Mouse (Mus musculus): ENCODE results near the gene Spata33. TPM values are rescaled to one million over a fixed set of nuclear protein-coding genes. Genes with fewer than 3 reads are reported as not detected.
A peak's percentile ranks its signal among the peaks of the same experiment; 100 is the strongest.
"Not testable (repeated sequence)": the region's sequence is repeated elsewhere in the genome, so short reads cannot be mapped to it uniquely, and the experiment has no call there.

Gene Spata33
- polyA plus RNA-seq, 1 experiment from 2014 or later = 5.3 TPM

DNA sequence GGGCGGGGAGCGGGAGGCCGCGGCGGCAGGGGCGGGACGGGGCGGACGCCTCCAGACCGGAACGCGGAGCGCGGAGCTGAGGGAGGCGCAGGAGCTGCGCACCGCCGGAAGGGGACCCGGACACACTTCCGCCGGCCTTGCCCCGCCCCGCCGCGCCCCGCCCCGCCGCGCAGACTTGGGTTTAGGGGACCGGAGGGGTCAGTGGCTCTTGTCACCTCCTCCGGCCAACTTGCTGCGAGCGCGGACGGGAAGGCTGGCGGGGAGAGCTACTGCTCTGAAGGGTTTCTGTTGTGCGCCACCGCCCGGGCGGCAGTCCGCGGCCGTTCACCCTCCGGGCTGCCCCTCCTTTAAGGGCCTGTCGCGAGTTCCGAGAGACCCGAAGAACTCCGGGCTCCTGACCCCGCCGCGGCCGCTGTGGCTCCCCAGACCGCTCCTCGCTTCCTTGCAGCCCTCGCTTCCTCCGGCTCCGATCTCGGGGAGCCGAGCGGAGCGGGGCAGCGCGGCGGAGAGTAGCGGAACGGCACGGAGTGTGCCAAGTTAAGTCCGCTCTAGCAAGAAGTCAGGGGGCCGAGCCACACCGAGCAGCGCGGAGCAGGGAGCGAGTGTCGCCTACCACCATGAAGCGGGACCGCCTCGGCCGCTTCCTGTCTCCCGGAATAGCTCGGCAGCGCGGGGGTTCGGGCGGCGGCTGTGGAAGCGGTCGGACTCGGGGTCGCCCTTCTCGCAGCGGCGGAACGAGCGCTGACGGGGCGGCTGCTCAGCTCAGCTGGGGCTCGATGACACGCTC, 41.7 kb downstream of the Spata33 start, which contains the start of the genes Zfp276 and Vps9d1:
Gene Zfp276 (plus strand): TSS at position 97 of the 787 bp plus-strand sequence.
Gene Vps9d1 (minus strand): TSS at position 250 of the 787 bp plus-strand sequence.
- Histone ChIP-seq H3K9me3 (no peaks in the 10 kb centered on the region), H3K4me1 (replicated peaks) (peaks cover 52% of the 10 kb centered on the region), H3K27me3 (ENCODE audit: insufficient read depth, poor library complexity, severe bottlenecking) (no peaks in the 10 kb centered on the region), H3K36me3 (peaks cover 71% of the 10 kb centered on the region), H3K27ac (peak within 1 kb of the TSS; percentile 97), H3K4me3 (peak within 1 kb of the TSS; percentile 98)
- peak; percentile 86 for DNase-seq (ENCODE audit: low spot score)
- WGBS = under 1% methylated on average over 99 of the region's 99 CpGs

- 71% methylated on average over 6 of the region's 6 CpGs for WGBS
- H3K36me3 ChIP-seq = peaks cover 71% of the 10 kb centered on the region
- H3K27me3 ChIP-seq (ENCODE audit: insufficient read depth, poor library complexity, severe bottlenecking) = no peaks in the 10 kb centered on the region
- peak overlapping the region; percentile 97; the same call in 1 of the 2 replicates for H3K27ac ChIP-seq
- peaks cover 52% of the 10 kb centered on the region for H3K4me1 ChIP-seq (replicated peaks)
- DNase-seq (ENCODE audit: low spot score) = no peak
- peak overlapping the region; percentile 98 for H3K4me3 ChIP-seq
- no peaks in the 10 kb centered on the region for H3K9me3 ChIP-seq
These were observed 42.5 kb downstream of the Spata33 start for GRCm38 (mm10) chr8:123255170-123255569.

DNA sequence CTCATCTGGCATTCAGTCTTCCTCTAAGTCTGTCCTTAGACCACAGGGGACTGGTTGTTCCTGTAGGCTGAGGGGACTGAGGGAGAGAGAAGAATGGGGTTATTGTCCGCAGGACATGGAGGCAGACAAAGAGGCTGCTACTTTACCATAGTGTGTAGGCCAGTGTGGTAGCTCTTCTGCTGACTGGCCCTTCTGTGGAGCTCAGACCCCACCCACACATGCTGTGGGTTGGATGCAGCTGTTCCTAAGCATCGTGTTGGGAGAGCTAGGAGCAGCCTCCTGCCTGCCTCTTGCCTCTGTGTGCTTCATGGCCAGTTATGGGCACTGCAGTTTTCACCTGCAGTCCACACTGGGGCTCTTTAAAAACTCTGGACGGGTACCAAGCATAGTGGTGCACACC, 44.5 kb downstream of the Spata33 start:
- Histone ChIP-seq H3K36me3 (peaks cover 67% of the 10 kb centered on the region), H3K4me1 (replicated peaks) (peaks cover 52% of the 10 kb centered on the region), H3K4me3 (peak overlapping the region; percentile 98; the same call in 1 of the 2 replicates), H3K27me3 (ENCODE audit: insufficient read depth, poor library complexity, severe bottlenecking) (no peaks in the 10 kb centered on the region), H3K9me3 (no peaks in the 10 kb centered on the region), H3K27ac (peak overlapping the region; percentile 66)
- no peak for DNase-seq (ENCODE audit: low spot score)
- WGBS = 57% methylated on average over 3 of the region's 3 CpGs

DNA sequence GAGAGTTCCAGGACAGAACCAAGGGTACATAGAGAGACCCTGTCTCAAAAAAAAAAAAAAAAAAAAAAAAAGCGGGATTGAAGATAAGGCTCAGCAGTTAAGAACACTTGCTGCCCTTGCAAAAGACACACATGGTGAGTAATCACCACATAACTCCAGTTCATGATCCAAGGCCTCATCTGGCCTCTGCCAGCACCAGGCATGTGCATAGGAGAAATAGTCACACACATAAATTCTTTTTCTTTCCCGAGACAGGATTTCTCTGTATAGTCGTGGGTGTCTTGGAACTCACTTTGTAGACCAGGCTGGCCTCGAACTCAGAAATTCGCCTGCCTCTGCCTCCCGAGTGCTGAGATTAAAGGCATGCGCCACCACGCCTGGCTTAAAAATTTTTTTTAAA, 45.0 kb downstream of the Spata33 start:
- peaks cover 49% of the 10 kb centered on the region for H3K4me1 ChIP-seq (replicated peaks)
- not testable (repeated sequence) for H3K4me3 ChIP-seq; DNase-seq (ENCODE audit: low spot score); H3K9me3 ChIP-seq; H3K27me3 ChIP-seq (ENCODE audit: insufficient read depth, poor library complexity, severe bottlenecking); H3K27ac ChIP-seq
- peaks cover 68% of the 10 kb centered on the region for H3K36me3 ChIP-seq
- 92% methylated on average over 8 of the region's 8 CpGs for WGBS

DNA sequence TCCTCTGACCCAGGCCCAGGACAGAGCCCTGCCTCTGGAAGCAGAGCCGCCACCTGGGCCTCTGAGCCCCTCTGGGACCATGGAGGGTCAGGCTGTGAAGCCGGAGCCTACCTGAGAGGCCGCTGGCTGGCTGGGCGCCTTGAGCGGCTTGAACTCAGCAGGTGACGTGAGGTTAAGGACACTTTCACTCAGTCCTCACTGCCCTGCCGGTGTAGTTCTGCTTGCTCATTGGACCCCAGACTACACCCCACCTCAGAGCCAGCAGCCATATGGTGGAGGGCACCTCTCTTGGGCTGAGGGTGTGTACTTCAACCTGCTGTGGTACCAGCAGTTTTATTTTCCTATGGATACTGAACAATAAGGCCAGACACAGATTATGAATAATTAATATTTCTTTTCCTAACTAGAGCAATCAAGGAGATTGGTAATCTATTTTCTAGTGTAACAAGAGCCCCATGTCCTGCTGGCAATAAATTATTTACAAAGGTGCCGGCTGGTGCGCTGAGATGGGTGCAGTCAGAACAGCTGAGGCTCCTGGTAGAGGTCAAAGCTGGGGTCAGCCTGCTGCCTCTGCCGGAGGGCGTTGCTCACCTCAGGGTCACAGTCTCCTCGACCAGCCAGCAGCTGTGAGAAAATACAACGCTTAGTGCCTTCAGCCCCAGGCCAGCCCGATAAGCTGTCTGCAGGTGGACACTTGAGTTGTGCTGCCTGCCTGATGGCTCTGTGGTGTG, 55.5 kb downstream of the Spata33 start:
- Histone ChIP-seq H3K36me3 (peaks cover 100% of the 10 kb centered on the region), H3K27me3 (ENCODE audit: insufficient read depth, poor library complexity, severe bottlenecking) (no peaks in the 10 kb centered on the region), H3K4me1 (replicated peaks) (peaks cover 22% of the 10 kb centered on the region), H3K27ac (peak overlapping the region; percentile 74), H3K4me3 (no peak overlapping the region), H3K9me3 (no peaks in the 10 kb centered on the region)
- peak; percentile 62 for DNase-seq (ENCODE audit: low spot score)
- 73% methylated on average over 14 of the region's 14 CpGs for WGBS

DNA sequence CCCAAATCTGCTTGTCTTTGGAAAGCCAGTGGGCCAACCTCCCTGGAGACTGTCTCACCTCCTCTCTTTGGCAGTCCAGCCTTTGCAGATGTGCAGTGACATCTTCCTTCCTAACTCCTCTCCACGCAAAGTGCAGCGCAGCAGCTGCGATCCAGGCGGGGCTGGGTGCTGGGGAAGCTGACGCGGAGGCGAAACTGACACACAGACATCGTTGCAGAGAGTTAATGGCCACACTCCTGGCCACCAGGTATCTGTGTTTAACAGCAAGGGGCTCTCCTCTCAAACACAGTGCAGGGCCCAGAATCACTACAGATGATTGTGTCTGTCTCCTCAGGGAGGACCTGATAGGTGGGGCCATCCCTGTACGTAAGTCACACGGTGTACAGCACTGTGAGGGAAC, 58.5 kb downstream of the Spata33 start:
- Histone ChIP-seq H3K4me3 (no peak overlapping the region), H3K27me3 (ENCODE audit: insufficient read depth, poor library complexity, severe bottlenecking) (no peaks in the 10 kb centered on the region), H3K4me1 (replicated peaks) (peaks cover 22% of the 10 kb centered on the region), H3K27ac (0 out of 2 replicates have a peak overlapping the region, but pooled peaks have one; percentile 72), H3K36me3 (peaks cover 99% of the 10 kb centered on the region), H3K9me3 (no peaks in the 10 kb centered on the region)
- WGBS = 93% methylated on average over 10 of the region's 10 CpGs
- DNase-seq (ENCODE audit: low spot score) = no peak

Other genes starting within 250 kb of the Spata33 start
- 31.4 and 34.3 TPM in 2 replicates for gene Ankrd11, start 170.6 kb upstream of the Spata33 start, polyA plus RNA-seq (2016; fragmentation: Nextera tagmentation; extraction: Ambion mirVana)
- 56.6 and 58.2 TPM in 2 replicates for gene Spg7, start 149.9 kb upstream of the Spata33 start, polyA plus RNA-seq (2016; fragmentation: Nextera tagmentation; extraction: Ambion mirVana)
- 1,248 and 1,330 TPM in 2 replicates for gene Rpl13, start 110.5 kb upstream of the Spata33 start, polyA plus RNA-seq (2016; fragmentation: Nextera tagmentation; extraction: Ambion mirVana)
- 0.12 and 0.63 TPM in 2 replicates for gene Cpne7, start 95.5 kb upstream of the Spata33 start, polyA plus RNA-seq (2016; fragmentation: Nextera tagmentation; extraction: Ambion mirVana)
- 4.3 and 5.8 TPM in 2 replicates for gene Sult5a1, start 54.5 kb upstream of the Spata33 start, polyA plus RNA-seq (2016; fragmentation: Nextera tagmentation; extraction: Ambion mirVana)
- gene Dpep1, start 26.6 kb upstream of the Spata33 start, polyA plus RNA-seq (2016; fragmentation: Nextera tagmentation; extraction: Ambion mirVana) = 3.2 and 4.9 TPM in 2 replicates
- 142 and 158 TPM in 2 replicates for gene Chmp1a, start 69 bp upstream of the Spata33 start, polyA plus RNA-seq (2016; fragmentation: Nextera tagmentation; extraction: Ambion mirVana)
- 36.7 and 37.2 TPM in 2 replicates for gene Cdk10, start 12.0 kb downstream of the Spata33 start, polyA plus RNA-seq (2016; fragmentation: Nextera tagmentation; extraction: Ambion mirVana)
- 2.3 and 3.3 TPM in 2 replicates for gene Spata2l, start 23.4 kb downstream of the Spata33 start, polyA plus RNA-seq (2016; fragmentation: Nextera tagmentation; extraction: Ambion mirVana)
- 30.6 and 36.0 TPM in 2 replicates for gene Zfp276, start 41.4 kb downstream of the Spata33 start, polyA plus RNA-seq (2016; fragmentation: Nextera tagmentation; extraction: Ambion mirVana)
- gene Vps9d1, start 41.5 kb downstream of the Spata33 start, polyA plus RNA-seq (2016; fragmentation: Nextera tagmentation; extraction: Ambion mirVana) = 26.8 and 31.7 TPM in 2 replicates
- gene Fanca, start 105.7 kb downstream of the Spata33 start, polyA plus RNA-seq (2016; fragmentation: Nextera tagmentation; extraction: Ambion mirVana) = 35.3 and 40.9 TPM in 2 replicates
- 10.8 and 19.5 TPM in 2 replicates for gene Spire2, start 119.9 kb downstream of the Spata33 start, polyA plus RNA-seq (2016; fragmentation: Nextera tagmentation; extraction: Ambion mirVana)
- gene Tcf25, start 160.9 kb downstream of the Spata33 start, polyA plus RNA-seq (2016; fragmentation: Nextera tagmentation; extraction: Ambion mirVana) = 159 and 169 TPM in 2 replicates
- gene Mc1r, start 194.3 kb downstream of the Spata33 start, polyA plus RNA-seq (2016; fragmentation: Nextera tagmentation; extraction: Ambion mirVana) = 0.05 and 0.21 TPM in 2 replicates
- 560 and 909 TPM in 2 replicates for gene Tubb3, start 198.6 kb downstream of the Spata33 start, polyA plus RNA-seq (2016; fragmentation: Nextera tagmentation; extraction: Ambion mirVana)
- 40.9 and 42.3 TPM in 2 replicates for gene Def8, start 210.7 kb downstream of the Spata33 start, polyA plus RNA-seq (2016; fragmentation: Nextera tagmentation; extraction: Ambion mirVana)

Measured in hindbrain, embryonic 10.5 days (tissue).